Mouse (Mus musculus) kidney, adult 2 months (tissue): ENCODE data around the gene Spryd3. TPM values are rescaled to one million over a fixed set of nuclear protein-coding genes. Genes with fewer than 3 reads are reported as not detected.
A peak's percentile ranks its signal among the peaks of the same experiment; 100 is the strongest.

Experiments
- DNase-seq: peaks from one replicate; pipeline ENCODE4 v3.0.0; 2021
- H3K27ac ChIP-seq: fragments of 200-500 bp; 2 replicates; pipeline ENCODE4 v1.5.1; 2012; ENCODE audit warnings: low read depth, low read length, control low read depth, inconsistent platforms; ENCODE audit not compliant: insufficient read depth
- H3K27me3 ChIP-seq: fragments of 200-500 bp; replicated peaks from 2 replicates; pipeline ENCODE4 v1.6.1; 2012; ENCODE audit warnings: mild to moderate bottlenecking, moderate library complexity, low read length, inconsistent platforms; ENCODE audit not compliant: control insufficient read depth, insufficient read depth
- H3K36me3 ChIP-seq: fragments of 200-500 bp; 2 replicates; pipeline ENCODE4 v1.6.1; 2012; ENCODE audit warnings: mild to moderate bottlenecking, moderate library complexity, low read length, inconsistent platforms; ENCODE audit not compliant: control insufficient read depth, insufficient read depth
- H3K4me1 ChIP-seq: fragments of 200-500 bp; 2 replicates; pipeline ENCODE4 v1.6.1; 2011; ENCODE audit warnings: low read length; ENCODE audit not compliant: control insufficient read depth, insufficient read depth
- H3K4me3 ChIP-seq: fragments of 200-500 bp; 2 replicates; pipeline ENCODE4 v1.5.1; 2011; ENCODE audit warnings: mild to moderate bottlenecking, low read depth, low read length, control low read depth; ENCODE audit not compliant: insufficient read depth
- CTCF ChIP-seq: fragments of 200-500 bp; conservative IDR thresholded peaks from 2 replicates; pipeline ENCODE4 v1.5.1; 2011; ENCODE audit warnings: low read depth, mild to moderate bottlenecking, control low read depth, low read length, moderate library complexity, mixed read lengths; ENCODE audit not compliant: insufficient read depth, insufficient read length
- POLR2A ChIP-seq: fragments of 200-500 bp; IDR thresholded peaks from one replicate; pipeline ENCODE4 v1.6.1; 2011; ENCODE audit warnings: low read depth, low read length, control low read depth
- WGBS: fragments of 180-500 bp; shearing (Covaris S2); methylation state at CpG from one replicate; pipeline ENCODE4 v1.1.7; 2018; 5-methylcytosine and 5-hydroxymethylcytosine counted together
- polyA plus RNA-seq: library from polyadenylated mRNA; depleted of rRNA; stranded (reverse); fragments of >200 nt; gene quantifications from 2 replicates; pipeline ENCODE4 v1.2.3, GENCODE M21; 2012; rRNA removed

The Spryd3 gene
- polyA plus RNA-seq, result 29.7 and 30.1 TPM in 2 replicates

DNA sequence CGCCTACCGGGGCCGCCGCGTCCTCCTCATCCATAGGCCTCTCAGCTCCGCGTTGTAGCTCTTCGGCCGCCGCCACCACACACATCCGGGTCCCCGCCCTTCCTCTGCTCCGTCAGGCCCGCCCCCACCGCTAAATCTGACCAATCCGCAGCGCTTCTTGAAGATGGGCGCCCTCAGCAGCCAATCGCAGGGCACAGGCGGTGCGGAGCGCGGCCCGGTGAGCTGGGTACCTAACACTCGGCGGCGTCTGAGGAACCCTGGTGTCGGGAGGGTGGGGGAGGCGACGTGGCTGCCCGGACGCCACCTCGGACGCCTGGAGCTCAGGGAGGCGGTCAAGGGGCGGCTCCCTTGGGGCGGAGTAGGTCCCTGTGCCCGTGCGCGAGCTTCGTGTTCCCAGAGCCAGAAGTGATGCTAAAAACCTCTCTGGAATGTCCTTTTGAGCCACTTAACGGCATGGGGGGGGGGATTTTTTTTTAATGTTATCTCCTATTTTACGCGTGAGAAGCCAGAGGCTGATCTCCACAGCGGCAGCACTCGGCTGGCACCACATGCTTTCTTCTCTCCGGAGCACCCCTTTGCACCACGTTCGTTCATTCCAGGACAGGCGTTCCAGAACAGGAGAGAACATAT, at the start of gene Spryd3:
TSS of gene Spryd3 (minus strand) at position 106 of the 630 bp plus-strand sequence.
- Histone ChIP-seq H3K4me1 (0 out of 2 replicates have a peak, but pooled peaks cover 3% of the 10 kb centered on the region), H3K27me3 (no peaks in the 10 kb centered on the region), H3K27ac (no peak within 1 kb of the TSS), H3K36me3 (no peaks in the 10 kb centered on the region), H3K4me3 (peak within 1 kb of the TSS; percentile 69)
- no peak for TF ChIP-seq POLR2A
- no peak for TF ChIP-seq CTCF
- under 1% methylated on average over 50 of the region's 50 CpGs for WGBS
- peak; percentile 99 for DNase-seq

- 52% methylated on average over 3 of the region's 3 CpGs for WGBS
- DNase-seq, result peak; percentile 94
Observed at GRCm38 (mm10) chr15:102183076-102183475, 47.0 kb upstream of the Spryd3 start.

GRCm38 (mm10) chr15:102179924-102180323, 43.9 kb upstream of the Spryd3 start:
- Histone ChIP-seq H3K27ac (0 out of 2 replicates have a peak overlapping the region, but pooled peaks have one; percentile 15), H3K4me1 (peaks cover 12% of the 10 kb centered on the region; the same call in 1 of the 2 replicates), H3K27me3 (no peaks in the 10 kb centered on the region), H3K36me3 (no peaks in the 10 kb centered on the region), H3K4me3 (no peak overlapping the region)
- TF ChIP-seq CTCF, result no peak
- TF ChIP-seq POLR2A, result no peak
- peak; percentile 53 for DNase-seq
- WGBS, result 57% methylated on average over 14 of the region's 14 CpGs

More at GRCm38 (mm10) chr15:102183076-102183475, 47.0 kb upstream of the Spryd3 start:
- TF ChIP-seq POLR2A (no peak), CTCF (no peak)
- Histone ChIP-seq H3K27me3 (no peaks in the 10 kb centered on the region), H3K27ac (peak overlapping the region; percentile 89), H3K36me3 (no peaks in the 10 kb centered on the region; the same call in 1 of the 2 replicates), H3K4me3 (no peak overlapping the region), H3K4me1 (peaks cover 12% of the 10 kb centered on the region; the same call in 1 of the 2 replicates)

DNA sequence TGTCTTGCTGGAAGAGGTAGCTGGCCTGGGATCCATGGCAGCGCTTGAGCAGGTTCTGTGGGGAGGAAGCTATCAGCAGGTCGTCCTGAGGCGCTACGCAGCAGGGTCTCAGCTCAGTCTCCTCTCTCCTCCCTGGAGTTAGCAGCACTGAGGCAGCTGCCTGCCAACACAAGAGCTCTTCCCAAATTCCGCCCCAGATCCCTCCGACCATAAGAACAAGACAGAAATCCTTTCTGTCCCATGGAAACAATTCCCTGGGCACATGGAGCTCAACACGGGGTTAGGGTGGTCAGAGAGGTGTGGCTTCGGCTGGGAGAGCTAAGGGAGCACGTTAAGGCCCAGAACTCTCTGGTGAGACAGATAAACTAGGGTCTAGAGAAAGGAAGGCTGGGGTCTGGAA, 43.1 kb upstream of the Spryd3 start:
- Histone ChIP-seq H3K4me3 (no peak overlapping the region), H3K4me1 (peaks cover 12% of the 10 kb centered on the region; the same call in 1 of the 2 replicates), H3K36me3 (no peaks in the 10 kb centered on the region), H3K27ac (no peak overlapping the region), H3K27me3 (no peaks in the 10 kb centered on the region)
- no peak for DNase-seq
- 88% methylated on average over 9 of the region's 9 CpGs for WGBS
- TF ChIP-seq POLR2A, result no peak
- TF ChIP-seq CTCF, result no peak

DNA sequence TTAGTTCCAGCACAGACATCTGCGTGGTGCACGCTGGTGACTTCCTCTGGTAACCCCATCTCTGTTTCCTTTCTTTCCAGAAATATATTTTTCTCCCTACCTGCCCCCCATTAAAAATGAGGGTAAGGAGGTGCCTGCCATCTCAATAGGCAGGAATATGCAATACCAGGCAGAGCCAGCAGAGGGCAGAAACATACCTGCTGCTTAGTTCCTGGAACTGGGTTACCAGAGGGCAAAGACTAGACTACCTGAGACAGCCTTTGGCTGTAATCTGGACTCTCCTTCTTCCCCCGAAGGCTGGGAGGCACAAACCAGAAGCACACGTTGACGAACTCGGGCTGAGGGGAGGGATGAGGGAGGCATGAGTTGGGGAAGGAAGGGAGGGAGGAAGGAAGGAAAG, 42.2 kb upstream of the Spryd3 start:
- peak; percentile 91 for DNase-seq
- H3K4me1 ChIP-seq, result peaks cover 12% of the 10 kb centered on the region; the same call in 1 of the 2 replicates
- H3K27me3 ChIP-seq, result no peaks in the 10 kb centered on the region
- no peaks in the 10 kb centered on the region for H3K36me3 ChIP-seq
- WGBS, result 15% methylated on average over 6 of the region's 6 CpGs
- no peak overlapping the region for H3K27ac ChIP-seq
- no peak overlapping the region for H3K4me3 ChIP-seq
- TF ChIP-seq POLR2A (no peak), CTCF (peak; percentile 90)

DNA sequence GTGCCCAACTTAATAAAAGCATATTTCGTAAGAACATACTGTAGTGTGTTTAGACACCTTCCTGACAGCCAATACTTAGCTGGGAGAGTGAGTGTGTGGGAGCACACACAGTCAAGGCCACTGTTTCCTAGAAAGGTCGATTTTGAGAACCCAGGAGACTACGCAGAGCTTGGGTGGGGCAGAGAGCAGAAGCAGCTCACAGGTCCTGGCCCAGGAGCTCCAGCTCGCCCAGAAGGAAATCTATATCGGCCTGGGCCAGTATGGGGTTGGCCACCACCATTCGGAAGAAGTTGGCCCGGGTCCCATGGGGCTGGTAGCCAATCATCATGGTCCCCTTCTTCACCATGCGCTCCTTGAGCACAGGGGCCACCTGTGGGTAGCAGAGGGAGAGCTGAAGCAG, 41.4 kb upstream of the Spryd3 start:
- no peaks in the 10 kb centered on the region for H3K36me3 ChIP-seq
- DNase-seq, result no peak
- H3K27me3 ChIP-seq, result no peaks in the 10 kb centered on the region
- H3K4me3 ChIP-seq, result no peak overlapping the region
- TF ChIP-seq POLR2A (no peak), CTCF (no peak)
- H3K4me1 ChIP-seq, result peaks cover 9% of the 10 kb centered on the region; the same call in 1 of the 2 replicates
- H3K27ac ChIP-seq, result no peak overlapping the region
- 81% methylated on average over 8 of the region's 8 CpGs for WGBS

DNA sequence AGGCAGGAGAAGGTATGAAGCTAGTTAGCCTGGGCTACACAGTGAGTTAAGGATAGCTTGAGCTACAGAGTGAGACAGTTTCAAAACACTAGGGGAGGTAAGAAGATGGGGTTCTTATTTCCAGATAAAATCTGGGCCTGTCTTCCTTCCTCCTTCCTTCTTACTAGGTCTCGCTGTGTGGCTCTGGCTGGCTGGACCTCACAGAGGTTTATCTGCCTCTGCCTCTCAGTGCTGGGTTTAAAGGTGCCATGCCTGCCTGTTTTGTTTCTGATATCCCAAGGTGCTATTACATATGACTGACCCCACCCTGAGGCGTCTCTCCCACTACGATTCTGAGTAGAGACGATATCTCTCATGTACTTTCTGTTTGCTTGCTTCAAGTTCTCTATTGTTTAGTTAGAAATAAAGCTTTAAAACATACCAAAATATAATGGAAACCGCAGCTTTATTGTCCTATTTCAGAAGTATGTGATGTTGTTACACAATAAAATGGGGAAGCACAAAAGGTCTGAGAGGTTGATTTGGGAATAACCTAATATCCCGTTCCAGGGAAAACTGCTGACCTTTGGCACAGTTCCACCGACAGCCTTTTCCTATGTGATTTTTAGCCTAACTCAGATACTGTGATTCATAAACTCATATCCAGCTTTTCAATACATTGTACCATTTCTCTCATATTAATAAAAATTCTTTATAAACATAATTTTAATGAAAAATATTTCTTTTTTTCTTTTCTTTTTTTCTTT, 40.7 kb upstream of the Spryd3 start:
- no peaks in the 10 kb centered on the region for H3K36me3 ChIP-seq
- H3K4me1 ChIP-seq, result peaks cover 9% of the 10 kb centered on the region; the same call in 1 of the 2 replicates
- DNase-seq, result peak; percentile 61
- no peak overlapping the region for H3K4me3 ChIP-seq
- H3K27me3 ChIP-seq, result no peaks in the 10 kb centered on the region
- TF ChIP-seq CTCF (no peak), POLR2A (no peak)
- no peak overlapping the region for H3K27ac ChIP-seq
- WGBS, result 64% methylated on average over 7 of the region's 7 CpGs
